Mouse (Mus musculus) ES-Bruce4 (cell line): ENCODE data around the gene Lrrc40. TPM values are rescaled to one million over a fixed set of nuclear protein-coding genes. Genes with fewer than 3 reads are reported as not detected.
A peak's percentile ranks its signal among the peaks of the same experiment; 100 is the strongest.

Source experiments
- H3K27ac ChIP-seq: 2 replicates; pipeline ENCODE4 v1.5.1; 2012; ENCODE audit warnings: low read length, inconsistent platforms; ENCODE audit not compliant: insufficient read depth
- H3K27me3 ChIP-seq: 2 replicates; pipeline ENCODE4 v1.6.1; 2012; ENCODE audit warnings: mild to moderate bottlenecking, low read length, inconsistent platforms; ENCODE audit not compliant: control insufficient read depth, poor library complexity, insufficient read depth, severe bottlenecking
- H3K36me3 ChIP-seq: 2 replicates; pipeline ENCODE4 v1.6.1; 2012; ENCODE audit warnings: inconsistent platforms, mild to moderate bottlenecking, low read length, moderate library complexity; ENCODE audit not compliant: control insufficient read depth, poor library complexity, insufficient read depth, severe bottlenecking
- H3K4me1 ChIP-seq: one replicate; pipeline ENCODE4 v1.8.1; 2011; ENCODE audit warnings: low read length; ENCODE audit not compliant: control insufficient read depth, insufficient read depth
- H3K4me3 ChIP-seq: 2 replicates; pipeline ENCODE4 v1.5.1; 2011; ENCODE audit warnings: low read depth, mild to moderate bottlenecking, low read length
- H3K9ac ChIP-seq: 2 replicates; pipeline ENCODE4 v1.6.1; 2012; ENCODE audit warnings: low read depth, mild to moderate bottlenecking, inconsistent platforms; ENCODE audit not compliant: poor library complexity, severe bottlenecking
- H3K9me3 ChIP-seq: replicated peaks from 2 replicates; pipeline ENCODE4 v1.6.1; 2012; ENCODE audit warnings: mild to moderate bottlenecking, low read length, inconsistent platforms; ENCODE audit not compliant: control insufficient read depth, poor library complexity, insufficient read depth, severe bottlenecking
- CTCF ChIP-seq: IDR thresholded peaks from one replicate; pipeline ENCODE4 v1.8.1; 2011; ENCODE audit warnings: low read depth, low read length
- EP300 ChIP-seq: IDR thresholded peaks from 2 replicates; pipeline ENCODE4 v1.6.1; 2011; ENCODE audit warnings: low read depth, low read length; ENCODE audit not compliant: insufficient read depth
- POLR2A ChIP-seq: IDR thresholded peaks from one replicate; pipeline ENCODE4 v1.8.1; 2011; ENCODE audit warnings: low read length; ENCODE audit not compliant: insufficient read depth
- polyA plus RNA-seq: library from polyadenylated mRNA; stranded (reverse); fragments of >200 nt; gene quantifications from 2 replicates; pipeline ENCODE4 v1.2.4, GENCODE M21; 2011; ENCODE audit warnings: low read depth; ENCODE audit not compliant: missing spikeins, insufficient read depth, insufficient read length

Gene Lrrc40
- polyA plus RNA-seq, 1 experiment = 106 TPM

DNA sequence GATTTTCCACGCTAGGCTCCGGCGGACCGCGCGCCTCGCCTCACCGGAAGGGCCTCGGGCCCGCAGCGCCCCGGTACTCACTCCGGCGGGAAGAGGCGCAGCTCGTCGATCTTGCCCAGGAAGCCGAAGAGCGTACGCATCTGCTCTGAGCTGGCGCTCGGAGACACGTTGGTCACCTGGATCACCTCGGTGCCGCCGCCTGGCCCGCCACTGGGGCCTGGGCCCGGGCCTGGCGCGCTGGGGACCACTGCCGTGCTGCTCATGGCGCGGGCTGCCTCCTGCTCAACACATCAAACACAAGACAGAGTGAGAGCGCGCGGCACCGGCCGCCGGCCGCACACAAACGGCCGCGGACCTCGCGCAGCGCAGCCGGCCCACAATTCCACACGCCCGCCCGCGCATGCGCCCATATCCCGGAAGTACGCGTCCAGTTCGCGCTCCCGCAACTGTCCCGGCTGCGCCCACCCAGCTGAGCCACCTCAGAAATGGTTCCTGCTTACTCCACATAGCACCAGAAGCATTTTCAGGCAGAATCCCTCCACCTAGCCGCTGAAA lies 5.0 kb upstream of the Lrrc40 start:
- H3K27ac ChIP-seq = peak overlapping the region; percentile 74
- H3K9ac ChIP-seq = peak overlapping the region; percentile 71
- no peaks in the 10 kb centered on the region for H3K9me3 ChIP-seq
- peaks cover 16% of the 10 kb centered on the region for H3K36me3 ChIP-seq
- H3K4me1 ChIP-seq = no peaks in the 10 kb centered on the region
- peak overlapping the region; percentile 81 for H3K4me3 ChIP-seq
- TF ChIP-seq CTCF (no peak), POLR2A (peak; percentile 43)
- H3K27me3 ChIP-seq = no peaks in the 10 kb centered on the region

DNA sequence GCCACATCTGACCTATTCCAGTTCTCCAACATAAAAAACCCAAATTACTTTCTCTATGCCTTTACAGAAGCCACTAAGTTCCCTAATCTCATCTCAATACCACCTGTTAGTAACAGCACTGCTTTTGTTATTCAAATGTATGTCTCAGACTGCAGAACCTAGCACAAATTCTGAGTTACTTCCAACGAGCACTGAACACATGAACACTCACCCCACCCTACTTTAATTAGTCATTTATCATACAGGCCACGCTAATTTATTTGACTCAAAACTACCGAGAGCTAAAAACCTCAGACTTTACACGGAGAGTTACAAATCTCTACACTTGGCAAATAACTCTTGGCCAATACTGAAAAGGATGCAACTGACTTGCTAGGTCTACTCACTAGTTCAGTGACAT lies 4.4 kb upstream of the Lrrc40 start:
- Histone ChIP-seq H3K9ac (peak overlapping the region; percentile 5; the same call in 1 of the 2 replicates), H3K4me3 (peak overlapping the region; percentile 64; the same call in 1 of the 2 replicates), H3K27ac (0 out of 2 replicates have a peak overlapping the region, but pooled peaks have one; percentile 12), H3K9me3 (no peaks in the 10 kb centered on the region), H3K36me3 (peaks cover 9% of the 10 kb centered on the region), H3K27me3 (no peaks in the 10 kb centered on the region), H3K4me1 (no peaks in the 10 kb centered on the region)
- TF ChIP-seq CTCF (no peak), POLR2A (no peak), EP300 (no peak)

DNA sequence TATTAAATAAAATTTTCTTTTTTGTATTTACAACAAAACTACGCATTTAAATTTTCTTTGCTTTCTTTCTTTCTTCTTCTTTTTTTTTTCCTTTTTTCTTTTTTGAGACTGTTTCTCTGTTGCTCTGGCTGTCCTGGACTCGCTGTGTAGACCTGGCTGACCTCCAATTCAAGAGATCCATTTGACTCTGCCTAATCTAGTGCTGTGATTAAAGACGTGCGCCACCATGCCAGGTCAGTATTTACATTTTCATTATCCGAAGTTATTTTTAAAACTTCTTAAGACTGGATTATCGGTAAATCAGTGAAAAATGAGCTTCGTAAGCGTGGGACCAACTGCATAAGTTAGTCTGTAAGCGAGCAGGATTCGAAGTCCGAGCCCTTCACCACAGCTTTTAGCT lies 596 bp upstream of the Lrrc40 start:
- Histone ChIP-seq H3K27ac (peak overlapping the region; percentile 32), H3K4me1 (peaks cover 1% of the 10 kb centered on the region), H3K4me3 (peak overlapping the region; percentile 91), H3K9me3 (no peaks in the 10 kb centered on the region), H3K27me3 (no peaks in the 10 kb centered on the region), H3K9ac (peak overlapping the region; percentile 74), H3K36me3 (no peaks in the 10 kb centered on the region; the same call in 1 of the 2 replicates)
- no peak for TF ChIP-seq CTCF
- no peak for TF ChIP-seq POLR2A
- no peak for TF ChIP-seq EP300

- no peak for TF ChIP-seq EP300
- no peak for TF ChIP-seq CTCF
- TF ChIP-seq POLR2A = no peak
- no peaks in the 10 kb centered on the region; the same call in 1 of the 2 replicates for H3K36me3 ChIP-seq
- H3K9ac ChIP-seq = no peak overlapping the region
- H3K27me3 ChIP-seq = no peaks in the 10 kb centered on the region
- H3K4me3 ChIP-seq = no peak overlapping the region
- H3K27ac ChIP-seq = no peak overlapping the region
- H3K9me3 ChIP-seq = no peaks in the 10 kb centered on the region
- H3K4me1 ChIP-seq = peaks cover 1% of the 10 kb centered on the region
These were observed 1.6 kb downstream of the Lrrc40 start for GRCm38 (mm10) chr3:158038106-158038505.

GRCm38 (mm10) chr3:158040755-158041154 lies 4.3 kb downstream of the Lrrc40 start:
- peaks cover 1% of the 10 kb centered on the region for H3K4me1 ChIP-seq
- H3K27ac ChIP-seq = no peak overlapping the region
- no peak for TF ChIP-seq EP300
- TF ChIP-seq CTCF = no peak
- no peak for TF ChIP-seq POLR2A
- H3K9ac ChIP-seq = no peak overlapping the region
- no peaks in the 10 kb centered on the region for H3K9me3 ChIP-seq
- no peaks in the 10 kb centered on the region for H3K27me3 ChIP-seq
- H3K36me3 ChIP-seq = peaks cover 2% of the 10 kb centered on the region; the same call in 1 of the 2 replicates
- no peak overlapping the region for H3K4me3 ChIP-seq

DNA sequence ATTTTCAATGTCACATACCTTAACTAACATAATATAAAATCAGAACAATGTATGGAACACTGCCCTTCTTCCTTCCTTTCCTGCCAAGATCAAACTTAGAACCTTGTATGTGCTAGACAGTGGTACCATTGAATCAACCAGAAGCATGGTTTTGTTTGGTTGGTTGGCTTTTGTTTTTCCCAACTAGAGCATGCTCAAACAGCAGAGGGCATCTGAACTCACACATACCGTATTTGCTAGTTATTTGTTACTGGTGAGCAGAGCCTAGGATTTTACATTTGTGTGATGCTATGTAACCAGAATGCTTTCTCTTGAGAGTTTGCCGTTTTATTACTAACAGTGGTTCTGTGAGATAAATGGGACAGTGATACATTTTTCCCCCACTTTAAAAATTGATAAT lies 13.0 kb downstream of the Lrrc40 start:
- H3K9me3 ChIP-seq = no peaks in the 10 kb centered on the region
- no peak overlapping the region for H3K27ac ChIP-seq
- H3K4me1 ChIP-seq = no peaks in the 10 kb centered on the region
- peaks cover 5% of the 10 kb centered on the region for H3K36me3 ChIP-seq
- no peak overlapping the region for H3K4me3 ChIP-seq
- H3K27me3 ChIP-seq = no peaks in the 10 kb centered on the region
- TF ChIP-seq POLR2A (no peak), CTCF (no peak), EP300 (no peak)
- no peak overlapping the region for H3K9ac ChIP-seq
